Mouse (Mus musculus) CD4-positive helper T cell, adult 2 months (primary cell): ENCODE data around the gene Gm8693.
"Not testable (repeated sequence)": the region's sequence is repeated elsewhere in the genome, so short reads cannot be mapped to it uniquely, and the experiment has no call there.

ENCODE experiments used
- DNase-seq: peaks from one replicate; pipeline ENCODE4 v3.0.0-alpha.2; 2012; ENCODE audit warnings: low read depth, missing footprints, low spot score

Gm8693 gene

GRCm38 (mm10) chr7:22692217-22692616, at the start of gene Gm8693:
Gm8693 (minus strand) TSS chr7:22692317.
- not testable (repeated sequence) for DNase-seq

- not testable (repeated sequence) for DNase-seq
Observed at GRCm38 (mm10) chr7:22719610-22720009, 27.5 kb upstream of the Gm8693 start, which contains the start of gene Gm4567. Gm4567 (minus strand) TSS chr7:22719710.

GRCm38 (mm10) chr7:22657718-22658117, 34.4 kb downstream of the Gm8693 start, which contains the start of gene Vmn1r155:
Vmn1r155 (plus strand) TSS chr7:22658018.
- DNase-seq: not testable (repeated sequence)
